Mouse (Mus musculus) layer of hippocampus, adult 18-20 months (tissue): Measurements from ENCODE around the gene Snx29. TPM values are rescaled to one million over a fixed set of nuclear protein-coding genes. Genes with fewer than 3 reads are reported as not detected.
A peak's percentile ranks its signal among the peaks of the same experiment; 100 is the strongest.

Experiments used
- DNase-seq, 2 experiments: peaks; one replicate each; pipeline ENCODE4 v3.0.0; 2022; ENCODE audit warnings: low spot score in 2 of 2
- total RNA-seq, 2 experiments: library from RNA; stranded (reverse); gene quantifications; 2 replicates each; pipeline ENCODE4 v1.2.3; 2021

The Snx29 gene
- total RNA-seq, 2 experiments from 2014 or later: 20.5 to 24.6 TPM

DNA sequence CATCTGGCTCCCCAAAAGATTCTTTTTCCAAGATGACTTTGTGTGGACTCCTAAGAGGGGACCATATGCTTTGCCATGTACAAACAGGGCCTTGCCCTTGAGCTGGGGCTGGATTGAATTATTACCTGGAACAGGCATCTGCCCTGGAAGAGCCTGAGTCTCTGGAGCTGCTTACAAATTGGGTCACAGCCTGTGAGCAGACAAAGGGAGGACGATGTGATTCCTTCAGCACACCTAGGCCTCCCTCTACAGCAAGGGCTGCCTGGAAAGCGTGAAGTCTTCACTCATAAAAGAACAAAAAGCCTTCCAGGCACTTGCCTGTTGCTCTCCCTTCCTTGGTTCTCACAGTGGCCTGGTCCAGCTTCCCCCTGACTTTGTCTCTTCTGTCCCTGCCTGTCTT lies 449.6 kb downstream of the Snx29 start:
- no peak for DNase-seq

DNA sequence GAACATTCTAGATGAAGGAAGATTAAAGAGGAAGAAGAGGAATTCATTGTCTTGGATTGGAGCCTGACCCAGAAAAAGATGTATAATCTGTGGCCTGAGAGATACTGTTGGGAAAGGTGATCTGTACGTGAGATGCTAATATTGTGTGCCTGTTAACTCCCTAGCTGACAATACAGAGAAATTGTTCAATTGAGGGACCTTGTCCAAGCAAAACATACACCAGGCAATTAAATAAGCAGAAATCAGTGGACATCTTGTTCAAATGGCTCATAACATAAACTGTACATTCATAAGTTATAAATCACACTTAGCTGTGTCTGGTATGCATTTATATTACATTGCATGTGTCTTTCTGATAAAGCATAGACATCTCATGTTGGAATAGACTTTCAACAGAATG lies 451.6 kb downstream of the Snx29 start:
- DNase-seq: no peak

DNA sequence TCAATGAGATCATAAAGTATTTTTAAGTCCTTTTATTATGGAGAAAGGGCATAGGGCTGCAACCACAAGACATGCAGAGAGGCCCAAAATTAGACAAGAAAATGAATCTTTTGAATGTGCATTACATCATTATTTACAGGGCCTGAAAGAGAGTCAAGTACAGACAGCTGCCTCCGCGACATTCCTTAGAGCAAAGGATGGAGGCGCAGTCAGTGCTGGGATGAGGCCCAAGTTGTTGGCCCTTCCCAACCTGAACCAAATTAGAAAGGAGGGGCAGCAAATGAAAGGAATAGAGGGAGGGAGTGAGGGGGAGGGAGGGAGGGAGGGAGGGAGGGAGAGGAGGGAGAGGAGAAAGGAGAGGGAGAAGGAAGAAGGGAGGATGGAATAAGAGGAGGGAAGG lies 453.8 kb downstream of the Snx29 start:
- no peak for DNase-seq

DNA sequence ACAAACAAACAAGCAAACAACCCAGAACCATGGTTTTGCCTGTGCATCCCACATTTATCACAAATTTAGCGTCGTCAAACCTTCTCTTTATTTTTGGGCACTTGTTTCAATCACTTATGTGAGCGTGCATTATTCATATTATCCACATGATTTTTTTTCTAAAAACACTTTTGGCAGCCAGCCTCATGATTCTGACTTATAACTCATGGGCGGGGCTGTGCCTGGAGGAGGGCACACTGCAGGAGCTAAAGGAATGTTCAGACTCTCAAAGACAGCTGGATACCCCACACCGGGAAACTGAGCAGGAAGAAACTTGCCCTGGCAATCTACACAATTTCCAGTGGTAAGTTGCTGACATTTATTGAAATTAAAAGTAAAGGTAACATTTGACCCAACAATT lies 455.5 kb downstream of the Snx29 start:
- no peak for DNase-seq

DNA sequence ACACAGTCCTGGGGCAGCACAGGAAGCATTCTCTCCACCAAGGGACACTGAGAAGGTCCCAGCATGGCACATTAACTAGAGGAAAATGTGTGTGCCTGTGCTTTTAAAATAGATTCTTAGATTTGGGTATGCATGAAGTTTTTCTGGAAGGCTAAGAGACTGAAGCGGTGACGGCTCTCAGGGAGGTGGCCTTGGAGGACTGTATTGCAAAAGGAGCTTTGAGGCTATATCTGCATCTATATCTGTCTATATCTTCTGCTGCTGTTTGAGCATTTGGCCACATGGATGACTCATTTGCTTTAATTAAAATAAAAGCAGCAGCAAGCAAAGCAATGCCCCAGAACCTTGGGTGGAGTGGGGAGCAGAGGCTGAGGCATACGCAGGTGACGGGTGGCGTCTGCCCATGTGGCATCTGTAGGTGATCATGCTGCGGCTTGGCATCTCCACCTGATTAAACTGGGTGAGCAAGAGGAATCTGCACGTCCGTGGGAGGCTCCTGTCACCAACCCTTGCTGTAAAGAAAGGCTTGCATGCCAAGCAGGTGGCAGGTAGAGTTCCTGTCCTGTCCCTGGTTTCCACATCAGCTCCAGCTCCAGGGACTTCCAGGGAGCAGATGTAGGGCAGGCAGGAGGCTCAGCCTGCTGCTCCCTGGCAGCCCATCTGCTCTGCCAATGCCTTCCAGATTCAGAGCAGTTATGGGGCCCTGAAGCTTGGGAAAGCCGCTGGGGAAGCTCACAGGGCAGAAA lies 456.2 kb downstream of the Snx29 start:
- peak; percentile 14 to 51 for DNase-seq

DNA sequence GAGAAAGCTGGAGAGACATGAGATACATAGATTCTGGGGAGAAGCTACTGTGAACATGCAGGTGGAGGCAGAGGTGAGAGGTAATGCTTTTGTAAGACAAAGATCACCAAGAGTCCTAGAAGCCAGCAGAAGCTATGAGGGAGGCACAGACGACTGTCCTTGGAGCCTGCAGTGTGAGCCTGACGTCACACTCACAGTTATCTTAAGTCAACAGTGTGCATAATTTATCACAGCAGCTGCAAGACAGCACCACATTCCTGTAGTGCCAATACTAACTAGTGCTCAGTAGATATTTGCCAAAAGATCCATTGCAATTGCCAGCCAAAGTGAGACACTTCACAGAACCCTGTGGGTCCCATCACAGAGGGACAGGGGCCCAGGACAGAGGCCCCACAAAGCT lies 459.4 kb downstream of the Snx29 start:
- DNase-seq: no peak

DNA sequence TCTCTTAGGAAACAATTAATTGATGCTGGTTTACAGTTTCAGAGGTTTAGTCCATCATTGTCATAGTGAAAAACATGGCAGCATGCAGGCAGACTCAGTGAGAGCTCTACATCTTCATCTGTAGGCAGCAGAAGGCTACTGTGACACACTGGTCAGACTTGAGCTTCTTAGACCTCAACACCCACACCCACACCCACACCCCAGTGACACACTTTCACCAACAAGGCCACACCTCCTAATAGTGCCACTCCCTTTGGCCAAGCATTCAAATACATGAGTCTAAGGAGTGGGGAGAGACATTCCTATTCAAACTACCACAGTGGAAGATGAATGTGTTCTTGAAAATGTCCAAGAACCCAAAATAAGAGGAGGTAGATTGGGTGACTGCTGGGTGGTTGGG lies 460.6 kb downstream of the Snx29 start:
- no peak for DNase-seq

DNA sequence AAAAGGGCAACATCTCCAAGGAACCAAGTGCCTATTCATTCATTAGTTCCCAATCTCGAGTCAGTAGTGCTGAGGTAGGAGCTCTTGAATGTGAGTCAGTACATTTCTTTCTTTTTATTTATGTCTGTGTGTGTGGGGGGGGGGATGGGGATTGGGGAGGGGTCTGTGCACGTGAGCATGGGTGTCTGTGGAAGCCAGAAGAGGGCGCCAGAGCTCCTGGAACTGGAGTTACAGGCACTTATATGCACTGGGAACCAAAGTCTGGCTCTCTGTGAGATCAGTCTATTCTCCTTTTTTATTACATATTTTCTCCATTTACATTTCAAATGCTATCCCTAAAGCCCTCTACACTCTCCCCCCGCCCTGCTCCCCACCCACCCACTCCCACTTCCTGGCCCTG lies 461.6 kb downstream of the Snx29 start:
- no peak for DNase-seq

DNA sequence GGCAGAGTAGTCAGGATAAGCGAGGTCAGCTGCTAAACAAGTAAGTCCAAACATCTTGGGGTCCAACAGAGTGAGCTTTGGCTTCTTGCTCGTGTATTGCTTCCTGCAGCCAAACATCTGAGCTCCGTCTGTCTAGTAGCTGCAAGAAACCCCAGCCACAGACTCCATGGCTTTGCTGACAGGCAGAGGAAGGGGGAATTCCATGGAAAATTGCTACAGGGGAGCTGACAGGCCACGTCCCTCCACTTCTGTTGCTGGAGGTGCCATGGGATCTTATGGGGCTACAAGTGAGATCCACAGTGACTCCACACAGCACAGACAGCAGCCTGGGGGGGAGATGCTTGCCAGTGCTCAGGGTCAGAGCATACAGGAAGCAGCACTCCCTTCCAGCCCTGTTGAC lies 463.1 kb downstream of the Snx29 start:
- no peak for DNase-seq

DNA sequence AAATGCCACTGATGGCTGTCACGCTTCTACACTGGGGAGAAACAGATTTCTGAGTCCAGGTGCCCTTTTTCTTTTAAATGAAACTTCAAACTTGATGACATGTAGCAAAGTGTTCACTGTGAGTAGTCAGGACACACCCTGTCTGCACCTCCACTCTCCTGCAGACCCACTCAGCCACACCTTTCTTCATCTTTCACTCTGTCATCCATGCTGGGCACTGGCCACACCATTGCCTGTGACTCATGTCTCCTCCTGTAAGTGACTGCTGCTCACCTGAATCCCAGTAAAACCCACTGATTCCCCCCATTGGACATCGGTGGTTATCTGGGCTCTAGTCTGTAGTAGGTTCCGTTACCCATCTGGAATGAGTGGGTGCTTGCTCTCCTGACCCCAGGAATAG lies 467.8 kb downstream of the Snx29 start:
- no peak for DNase-seq

DNA sequence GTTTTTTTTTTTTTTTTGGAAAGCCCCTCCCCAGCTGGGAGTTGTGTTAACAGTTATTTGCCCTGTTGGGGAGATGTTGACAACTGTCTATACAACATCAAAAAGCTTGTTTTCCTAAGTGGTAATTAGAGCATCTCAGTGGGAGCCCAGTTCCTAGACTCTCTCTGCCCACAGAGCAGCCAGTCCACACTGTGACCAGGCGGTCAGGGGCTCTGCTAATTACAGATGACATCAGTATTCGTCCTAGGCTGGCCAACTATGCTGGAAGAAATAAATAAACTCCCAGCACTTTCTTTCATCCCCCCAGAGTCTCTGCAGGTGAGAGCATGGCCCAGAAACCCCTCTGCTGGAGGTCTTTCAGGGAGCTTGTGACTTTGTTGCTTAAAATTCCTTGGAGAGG lies 470.7 kb downstream of the Snx29 start:
- no peak for DNase-seq

DNA sequence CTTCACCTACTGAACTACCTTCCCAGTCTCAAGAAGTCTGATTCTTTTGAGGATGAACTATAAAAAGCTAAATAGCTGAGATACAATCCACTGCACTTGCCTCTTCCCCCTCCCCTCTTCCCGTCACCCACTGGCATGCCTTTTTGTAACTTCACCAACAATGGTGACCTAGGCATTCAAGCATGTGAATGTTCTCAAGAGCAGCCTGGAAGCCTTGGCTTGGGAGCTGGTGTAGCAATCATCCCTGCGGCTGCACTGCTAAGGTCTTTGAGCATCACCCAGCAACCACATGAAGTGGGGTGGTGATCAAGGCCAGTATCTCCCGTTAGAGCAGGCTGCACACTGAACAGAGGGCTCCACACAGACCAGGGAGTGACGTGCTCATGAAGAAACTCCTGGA lies 471.9 kb downstream of the Snx29 start:
- no peak for DNase-seq

DNA sequence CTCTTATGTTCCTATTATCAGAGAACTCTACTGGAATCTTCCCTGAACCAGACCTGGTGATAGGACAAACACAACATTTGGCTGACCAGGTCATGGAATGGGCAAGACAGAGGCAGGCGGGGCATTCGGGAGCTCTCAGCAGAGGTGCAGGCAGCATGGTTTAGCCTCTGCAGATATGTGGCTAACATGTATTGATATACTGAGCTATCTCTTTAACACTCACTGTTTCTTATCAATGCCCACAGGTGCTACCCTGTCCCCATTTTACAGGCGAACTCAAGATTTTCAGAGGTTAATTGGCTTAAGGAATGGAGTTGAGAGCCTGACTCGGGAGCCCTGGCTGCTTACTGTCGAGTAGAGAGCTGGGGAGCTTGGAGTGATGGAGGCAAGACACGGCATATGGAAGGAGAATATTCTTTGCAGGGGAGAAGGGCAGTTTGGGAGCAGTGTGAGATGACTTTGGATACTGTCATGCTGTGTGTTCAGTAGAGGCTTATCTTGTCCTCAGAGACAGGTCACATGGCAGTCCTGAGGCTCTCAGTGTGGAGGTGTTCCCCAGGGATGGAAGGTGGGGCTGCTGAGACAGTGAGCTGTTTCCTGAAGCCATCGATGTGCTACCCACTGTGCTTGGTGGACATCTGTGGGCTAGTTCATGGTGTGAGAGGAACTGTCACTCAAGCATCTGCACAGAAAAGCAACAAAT lies 473.2 kb downstream of the Snx29 start:
- DNase-seq: no peak

DNA sequence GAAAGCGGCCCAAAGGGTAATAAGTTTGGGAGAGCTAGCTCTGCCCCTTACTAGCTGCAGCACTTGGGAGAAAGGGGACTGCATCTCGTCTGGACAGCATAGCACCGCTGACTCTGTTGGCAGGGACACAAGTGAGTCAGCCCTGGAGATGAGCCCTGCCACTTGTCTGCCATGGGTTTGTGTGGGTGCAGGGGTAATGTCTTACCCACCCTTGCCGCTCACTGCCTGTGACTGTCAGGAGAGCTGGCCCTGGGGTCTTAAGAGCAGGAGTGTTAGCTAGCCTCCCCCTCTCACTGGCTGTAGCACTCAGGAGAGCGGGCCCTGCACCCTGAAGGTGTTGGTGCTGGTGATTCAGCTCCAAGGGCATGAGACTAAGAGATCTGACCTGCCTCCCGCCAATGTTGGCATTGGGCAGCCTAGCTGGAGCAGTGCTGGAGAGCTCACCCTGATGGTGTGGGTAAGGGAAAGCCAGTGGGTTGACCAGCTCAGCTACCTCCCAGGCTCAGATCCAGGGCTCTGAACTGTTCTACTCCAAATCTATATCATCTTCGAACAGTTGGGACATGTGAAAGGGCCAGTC lies 479.3 kb downstream of the Snx29 start:
- DNase-seq: no peak

Other genes starting within 250 kb of the Snx29 start
- gene Txndc11, start 188.3 kb upstream of the Snx29 start, total RNA-seq: 10 to 100 TPM; 26.4 to 28.5 TPM
- gene Zc3h7a, start 146.5 kb upstream of the Snx29 start, total RNA-seq: 10 to 100 TPM; 59.9 to 62.2 TPM
- gene Rsl1d1, start 119.6 kb upstream of the Snx29 start, total RNA-seq: 10 to 100 TPM; 52.0 to 55.9 TPM
- gene Gspt1, start 68.6 kb upstream of the Snx29 start, total RNA-seq: 10 to 100 TPM; 85.7 to 88.7 TPM
- gene Tnfrsf17, start 9.1 kb upstream of the Snx29 start, total RNA-seq: under 1 TPM; 0.54 to 0.56 TPM